Mouse (Mus musculus) forebrain, embryonic 15.5 days (tissue): Measurements from ENCODE around the gene Lpxn. TPM values are rescaled to one million over a fixed set of nuclear protein-coding genes. Genes with fewer than 3 reads are reported as not detected.

Experiments
- polyA plus RNA-seq: library from polyadenylated mRNA; unstranded; fragments of >200 nt; fragmentation: Nextera tagmentation; extraction: Ambion mirVana; gene quantifications from 2 replicates; pipeline ENCODE4 v1.2.1, GENCODE M21; 2015

Gene Lpxn
- polyA plus RNA-seq, 1 experiment from 2014 or later: 0.98 TPM

Other genes starting within 250 kb of the Lpxn start
- gene Gm4952, start 196.2 kb upstream of the Lpxn start, polyA plus RNA-seq: 0.08 TPM in 1 of 2 replicates, not detected in the other
- gene Glyat, start 162.9 kb upstream of the Lpxn start, polyA plus RNA-seq: not detected in 2 replicates
- gene Olfr1442, start 125.8 kb upstream of the Lpxn start, polyA plus RNA-seq: not detected in 2 replicates
- gene Olfr1443, start 118.1 kb upstream of the Lpxn start, polyA plus RNA-seq: not detected in 2 replicates
- gene Keg1, start 100.4 kb upstream of the Lpxn start, polyA plus RNA-seq: not detected in 2 replicates
- gene Cntf, start 30.6 kb upstream of the Lpxn start, polyA plus RNA-seq: 1.2 and 2.0 TPM in 2 replicates
- 15.6 and 15.9 TPM in 2 replicates for gene Zfp91, start 67 bp upstream of the Lpxn start, polyA plus RNA-seq
- gene Gm5244, start 50.5 kb downstream of the Lpxn start, polyA plus RNA-seq: not detected in 2 replicates
- not detected in 2 replicates for gene Olfr1444, start 61.1 kb downstream of the Lpxn start, polyA plus RNA-seq
- gene Olfr1445, start 87.7 kb downstream of the Lpxn start, polyA plus RNA-seq: not detected in 2 replicates
- not detected in 2 replicates for gene Olfr1446, start 97.3 kb downstream of the Lpxn start, polyA plus RNA-seq
- not detected in 2 replicates for gene Olfr1447, start 107.5 kb downstream of the Lpxn start, polyA plus RNA-seq
- not detected in 2 replicates for gene Olfr1448, start 128.2 kb downstream of the Lpxn start, polyA plus RNA-seq
- not detected in 2 replicates for gene Olfr1449, start 134.6 kb downstream of the Lpxn start, polyA plus RNA-seq
- not detected in 2 replicates for gene Olfr1450, start 154.1 kb downstream of the Lpxn start, polyA plus RNA-seq
- gene Olfr1451, start 198.8 kb downstream of the Lpxn start, polyA plus RNA-seq: not detected in 2 replicates
- gene Olfr1453, start 232.1 kb downstream of the Lpxn start, polyA plus RNA-seq: not detected in 2 replicates